Mouse (Mus musculus): ENCODE data around the gene Arl11. TPM values are rescaled to one million over a fixed set of nuclear protein-coding genes. Genes with fewer than 3 reads are reported as not detected.

Gene Arl11
- polyA plus RNA-seq, 1 experiment from 2014 or later, result 0.56 TPM

Other genes with a start within 250 kb of the Arl11 start
- 7.9 and 10.5 TPM in 2 replicates for gene Sacs, start 171.3 kb upstream of the Arl11 start, polyA plus RNA-seq (2014; fragmentation: Nextera tagmentation; extraction: Ambion mirVana)
- gene Sgcg, start 51.3 kb upstream of the Arl11 start, polyA plus RNA-seq (2014; fragmentation: Nextera tagmentation; extraction: Ambion mirVana), result 0.06 TPM in 1 of 2 replicates, not detected in the other
- gene Ebpl, start 50.7 kb downstream of the Arl11 start, polyA plus RNA-seq (2014; fragmentation: Nextera tagmentation; extraction: Ambion mirVana), result 10.0 and 10.5 TPM in 2 replicates
- 91.6 and 98.9 TPM in 2 replicates for gene Kpna3, start 130.1 kb downstream of the Arl11 start, polyA plus RNA-seq (2014; fragmentation: Nextera tagmentation; extraction: Ambion mirVana)
- 44.1 and 50.4 TPM in 2 replicates for gene Spryd7, start 247.1 kb downstream of the Arl11 start, polyA plus RNA-seq (2014; fragmentation: Nextera tagmentation; extraction: Ambion mirVana)

All from forebrain, embryonic 14.5 days (tissue).